Mouse (Mus musculus) ZHBTc4 (cell line): Measurements from ENCODE around the gene Sim2.
A peak's percentile ranks its signal among the peaks of the same experiment; 100 is the strongest.

Experiments
- DNase-seq: peaks from one replicate; pipeline ENCODE4 v3.0.0-alpha.2; 2011; ENCODE audit warnings: low read depth, low spot score

Sim2 gene

DNA sequence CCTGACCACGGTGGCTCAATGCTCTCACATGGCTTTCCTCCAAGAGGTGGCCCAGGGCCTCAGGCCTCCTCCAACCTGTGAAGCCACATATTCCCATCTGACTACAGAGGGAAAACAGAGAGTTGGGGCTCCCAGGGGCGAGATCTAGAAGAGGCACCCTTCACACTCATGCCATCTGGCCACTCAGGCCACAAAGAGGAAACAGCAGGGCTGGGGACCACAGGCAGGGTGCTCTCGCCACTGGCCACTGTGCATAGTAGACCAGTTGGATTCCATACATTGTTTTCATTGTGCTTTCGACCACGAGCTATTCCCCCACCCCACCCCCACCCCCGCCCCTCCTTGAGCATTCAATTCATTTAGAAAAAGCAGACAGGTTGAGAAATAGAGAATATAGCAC lies 77.3 kb downstream of the Sim2 start:
- DNase-seq: no peak

GRCm38 (mm10) chr16:94163051-94163450 lies 78.3 kb downstream of the Sim2 start:
- DNase-seq: no peak

DNA sequence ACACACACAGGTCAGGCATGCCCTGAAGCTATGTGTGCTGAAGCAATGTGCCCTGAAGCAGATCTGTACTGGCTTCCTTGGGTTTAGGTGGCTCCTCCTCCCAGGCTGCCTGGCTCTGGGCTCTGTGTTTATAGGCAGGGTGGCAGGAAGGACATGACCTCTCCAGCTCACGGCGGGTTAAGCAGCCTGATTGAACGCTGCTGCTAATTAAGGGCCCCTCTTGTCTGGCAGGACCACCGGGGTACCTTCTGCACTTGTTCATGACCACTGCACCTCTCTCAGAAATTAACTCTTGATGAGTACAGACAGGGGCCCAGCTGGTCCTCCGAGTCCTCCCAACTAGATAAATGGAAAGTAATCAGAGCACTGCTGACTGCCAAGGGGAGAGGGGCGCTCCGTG lies 79.5 kb downstream of the Sim2 start:
- no peak for DNase-seq

GRCm38 (mm10) chr16:94164978-94165377 lies 80.2 kb downstream of the Sim2 start:
- DNase-seq: no peak

GRCm38 (mm10) chr16:94168655-94169545 lies 84.2 kb downstream of the Sim2 start:
- DNase-seq: peak; percentile 81

- peak; percentile 92 for DNase-seq
Measured at GRCm38 (mm10) chr16:94170218-94170617, 85.5 kb downstream of the Sim2 start.

DNA sequence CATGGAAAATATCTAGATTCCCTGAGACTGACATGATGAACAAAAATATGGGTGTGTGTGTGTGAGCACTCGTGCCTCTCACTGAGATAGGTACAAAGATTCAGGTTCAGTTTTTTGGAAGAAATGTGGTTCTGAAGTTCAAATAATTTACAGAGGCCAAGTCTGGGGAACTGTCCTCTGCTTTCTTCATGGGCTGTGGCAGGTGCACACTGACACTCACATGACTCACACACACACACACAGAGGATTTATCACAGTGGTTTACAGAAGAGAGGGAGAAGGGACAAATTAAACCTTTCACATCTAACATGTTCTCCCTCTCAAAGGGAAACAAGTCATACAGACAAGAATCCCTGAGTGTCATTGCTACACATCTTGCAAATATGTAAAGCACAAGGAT lies 88.6 kb downstream of the Sim2 start:
- DNase-seq: no peak

DNA sequence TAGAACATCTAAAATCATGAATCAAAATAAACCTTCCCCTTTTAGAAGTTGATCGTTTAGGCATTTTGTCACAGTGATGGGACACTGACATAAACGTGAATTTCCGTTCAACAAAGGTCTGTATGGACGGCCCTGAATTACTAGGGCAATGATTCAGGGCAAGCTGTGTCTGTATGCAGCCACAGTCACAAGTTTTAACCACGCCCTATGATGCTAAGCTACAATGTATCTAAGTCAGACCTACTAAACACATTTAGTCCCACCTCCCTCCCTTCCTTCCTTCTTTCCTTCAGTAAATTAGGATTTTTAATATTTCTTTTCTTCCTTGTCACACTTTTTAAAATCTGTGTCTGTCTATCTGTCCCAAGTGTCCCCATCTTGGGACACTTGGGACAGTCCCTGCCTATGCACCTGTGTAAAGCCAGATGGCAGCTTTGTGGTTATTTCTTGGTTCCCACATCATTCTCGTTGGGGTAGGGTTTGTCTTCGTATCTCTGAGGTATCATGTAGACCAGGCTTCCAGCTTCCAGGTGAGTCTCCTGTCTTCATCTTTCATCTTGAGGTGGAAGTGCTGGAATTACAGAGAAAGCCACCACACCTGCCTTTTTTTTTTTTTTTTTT lies 90.7 kb downstream of the Sim2 start:
- DNase-seq: no peak
